Mouse (Mus musculus): ENCODE data around the gene Stk17b. TPM values are rescaled to one million over a fixed set of nuclear protein-coding genes. Genes with fewer than 3 reads are reported as not detected.
"Not testable (repeated sequence)": the region's sequence is repeated elsewhere in the genome, so short reads cannot be mapped to it uniquely, and the experiment has no call there.

Gene Stk17b
- polyA plus RNA-seq, 1 experiment from 2014 or later = 16.1 TPM

- no peak overlapping the region for H3K4me2 ChIP-seq (ENCODE audit: low read depth, low read length)
- H3K9ac ChIP-seq (ENCODE audit: low read length) = no peak overlapping the region
- no peak for ATAC-seq (ENCODE audit: low read depth)
- no peak overlapping the region for H3K4me3 ChIP-seq (ENCODE audit: low read length)
- no peaks in the 10 kb centered on the region; the same call in none of the 2 replicates for H3K36me3 ChIP-seq (ENCODE audit: control insufficient read depth, insufficient read depth, low read length)
- no peaks in the 10 kb centered on the region for H3K27me3 ChIP-seq (ENCODE audit: control insufficient read depth, insufficient read depth, low read depth, low read length)
- no peaks in the 10 kb centered on the region for H3K9me3 ChIP-seq (ENCODE audit: control insufficient read depth, low read length)
- WGBS = 65% methylated on average over 6 of the region's 6 CpGs
- H3K4me1 ChIP-seq (replicated peaks; ENCODE audit: control insufficient read depth, insufficient read depth, low read length) = no peaks in the 10 kb centered on the region
- H3K27ac ChIP-seq (ENCODE audit: low read length) = no peak overlapping the region
Observed at GRCm38 (mm10) chr1:53773994-53774393, 11.0 kb downstream of the Stk17b start.

- Histone ChIP-seq H3K27me3 (ENCODE audit: control insufficient read depth, insufficient read depth, low read depth, low read length) (no peaks in the 10 kb centered on the region), H3K36me3 (ENCODE audit: control insufficient read depth, insufficient read depth, low read length) (no peaks in the 10 kb centered on the region; the same call in none of the 2 replicates), H3K4me2 (ENCODE audit: low read depth, low read length) (no peak overlapping the region), H3K9me3 (ENCODE audit: control insufficient read depth, low read length) (no peaks in the 10 kb centered on the region), H3K4me3 (ENCODE audit: low read length) (no peak overlapping the region), H3K27ac (ENCODE audit: low read length) (no peak overlapping the region), H3K4me1 (replicated peaks; ENCODE audit: control insufficient read depth, insufficient read depth, low read length) (no peaks in the 10 kb centered on the region), H3K9ac (ENCODE audit: low read length) (no peak overlapping the region)
- WGBS = 91% methylated on average over 3 of the region's 3 CpGs
- ATAC-seq (ENCODE audit: low read depth) = no peak
Observed at GRCm38 (mm10) chr1:53772967-53773366, 12.1 kb downstream of the Stk17b start.

GRCm38 (mm10) chr1:53771476-53771875 is 13.5 kb downstream of the Stk17b start:
- Histone ChIP-seq H3K27ac (ENCODE audit: low read length) (no peak overlapping the region), H3K9ac (ENCODE audit: low read length) (no peak overlapping the region), H3K36me3 (ENCODE audit: control insufficient read depth, insufficient read depth, low read length) (no peaks in the 10 kb centered on the region; the same call in none of the 2 replicates), H3K9me3 (ENCODE audit: control insufficient read depth, low read length) (no peaks in the 10 kb centered on the region), H3K4me1 (replicated peaks; ENCODE audit: control insufficient read depth, insufficient read depth, low read length) (no peaks in the 10 kb centered on the region), H3K4me2 (ENCODE audit: low read depth, low read length) (no peak overlapping the region), H3K4me3 (ENCODE audit: low read length) (no peak overlapping the region), H3K27me3 (ENCODE audit: control insufficient read depth, insufficient read depth, low read depth, low read length) (no peaks in the 10 kb centered on the region)
- no peak for ATAC-seq (ENCODE audit: low read depth)
- 88% methylated on average over 6 of the region's 6 CpGs for WGBS

- no peaks in the 10 kb centered on the region for H3K27me3 ChIP-seq (ENCODE audit: control insufficient read depth, insufficient read depth, low read depth, low read length)
- no peak overlapping the region for H3K4me3 ChIP-seq (ENCODE audit: low read length)
- ATAC-seq (ENCODE audit: low read depth) = no peak
- no peaks in the 10 kb centered on the region for H3K9me3 ChIP-seq (ENCODE audit: control insufficient read depth, low read length)
- H3K9ac ChIP-seq (ENCODE audit: low read length) = no peak overlapping the region
- H3K36me3 ChIP-seq (ENCODE audit: control insufficient read depth, insufficient read depth, low read length) = no peaks in the 10 kb centered on the region; the same call in none of the 2 replicates
- no peaks in the 10 kb centered on the region for H3K4me1 ChIP-seq (replicated peaks; ENCODE audit: control insufficient read depth, insufficient read depth, low read length)
- 43% methylated on average over 2 of the region's 2 CpGs for WGBS
- H3K27ac ChIP-seq (ENCODE audit: low read length) = no peak overlapping the region
- H3K4me2 ChIP-seq (ENCODE audit: low read depth, low read length) = no peak overlapping the region
Observed at GRCm38 (mm10) chr1:53766112-53766511, 18.9 kb downstream of the Stk17b start.

- Histone ChIP-seq H3K36me3 (ENCODE audit: control insufficient read depth, insufficient read depth, low read length) (peaks cover 4% of the 10 kb centered on the region; the same call in 1 of the 2 replicates), H3K4me1 (replicated peaks; ENCODE audit: control insufficient read depth, insufficient read depth, low read length) (no peaks in the 10 kb centered on the region), H3K4me2 (ENCODE audit: low read depth, low read length) (no peak overlapping the region), H3K4me3 (ENCODE audit: low read length) (no peak overlapping the region), H3K27me3 (ENCODE audit: control insufficient read depth, insufficient read depth, low read depth, low read length) (no peaks in the 10 kb centered on the region), H3K27ac (ENCODE audit: low read length) (no peak overlapping the region), H3K9me3 (ENCODE audit: control insufficient read depth, low read length) (no peaks in the 10 kb centered on the region), H3K9ac (ENCODE audit: low read length) (no peak overlapping the region)
- ATAC-seq (ENCODE audit: low read depth) = no peak
- 80% methylated on average over 4 of the region's 4 CpGs for WGBS
Observed at GRCm38 (mm10) chr1:53757316-53757715, 27.7 kb downstream of the Stk17b start.

- not testable (repeated sequence) for H3K9me3 ChIP-seq (ENCODE audit: control insufficient read depth, low read length); H3K36me3 ChIP-seq (ENCODE audit: control insufficient read depth, insufficient read depth, low read length); ATAC-seq (ENCODE audit: low read depth); H3K4me3 ChIP-seq (ENCODE audit: low read length); H3K4me1 ChIP-seq (replicated peaks; ENCODE audit: control insufficient read depth, insufficient read depth, low read length); H3K9ac ChIP-seq (ENCODE audit: low read length); H3K4me2 ChIP-seq (ENCODE audit: low read depth, low read length); H3K27ac ChIP-seq (ENCODE audit: low read length); H3K27me3 ChIP-seq (ENCODE audit: control insufficient read depth, insufficient read depth, low read depth, low read length)
- 92% methylated on average over 2 of the region's 2 CpGs for WGBS
Observed at GRCm38 (mm10) chr1:53753501-53753900, 31.5 kb downstream of the Stk17b start.

- no peaks in the 10 kb centered on the region for H3K36me3 ChIP-seq (ENCODE audit: control insufficient read depth, insufficient read depth, low read length)
- H3K4me2 ChIP-seq (ENCODE audit: low read depth, low read length) = no peak overlapping the region
- no peak overlapping the region for H3K9ac ChIP-seq (ENCODE audit: low read length)
- no peak overlapping the region for H3K27ac ChIP-seq (ENCODE audit: low read length)
- WGBS = 77% methylated on average over 1 of the region's 1 CpGs
- no peaks in the 10 kb centered on the region for H3K9me3 ChIP-seq (ENCODE audit: control insufficient read depth, low read length)
- no peak for ATAC-seq (ENCODE audit: low read depth)
- H3K4me3 ChIP-seq (ENCODE audit: low read length) = no peak overlapping the region
- H3K4me1 ChIP-seq (replicated peaks; ENCODE audit: control insufficient read depth, insufficient read depth, low read length) = no peaks in the 10 kb centered on the region
- H3K27me3 ChIP-seq (ENCODE audit: control insufficient read depth, insufficient read depth, low read depth, low read length) = no peaks in the 10 kb centered on the region
Observed at GRCm38 (mm10) chr1:53751144-53751543, 33.9 kb downstream of the Stk17b start.

- 84% methylated on average over 7 of the region's 7 CpGs for WGBS
- not testable (repeated sequence) for ATAC-seq (ENCODE audit: low read depth); H3K27ac ChIP-seq (ENCODE audit: low read length); H3K27me3 ChIP-seq (ENCODE audit: control insufficient read depth, insufficient read depth, low read depth, low read length); H3K36me3 ChIP-seq (ENCODE audit: control insufficient read depth, insufficient read depth, low read length); H3K9ac ChIP-seq (ENCODE audit: low read length); H3K4me2 ChIP-seq (ENCODE audit: low read depth, low read length); H3K9me3 ChIP-seq (ENCODE audit: control insufficient read depth, low read length); H3K4me1 ChIP-seq (replicated peaks; ENCODE audit: control insufficient read depth, insufficient read depth, low read length); H3K4me3 ChIP-seq (ENCODE audit: low read length)
Observed at GRCm38 (mm10) chr1:53750697-53751096, 34.3 kb downstream of the Stk17b start.

- not testable (repeated sequence) for H3K4me1 ChIP-seq (replicated peaks; ENCODE audit: control insufficient read depth, insufficient read depth, low read length); ATAC-seq (ENCODE audit: low read depth); H3K36me3 ChIP-seq (ENCODE audit: control insufficient read depth, insufficient read depth, low read length); H3K27me3 ChIP-seq (ENCODE audit: control insufficient read depth, insufficient read depth, low read depth, low read length); H3K4me3 ChIP-seq (ENCODE audit: low read length); H3K9me3 ChIP-seq (ENCODE audit: control insufficient read depth, low read length); H3K27ac ChIP-seq (ENCODE audit: low read length); H3K4me2 ChIP-seq (ENCODE audit: low read depth, low read length); H3K9ac ChIP-seq (ENCODE audit: low read length)
- WGBS = 89% methylated on average over 1 of the region's 1 CpGs
Observed at GRCm38 (mm10) chr1:53749881-53750385, 35.1 kb downstream of the Stk17b start.

GRCm38 (mm10) chr1:53748571-53748970 is 36.5 kb downstream of the Stk17b start:
- Histone ChIP-seq H3K36me3 (ENCODE audit: control insufficient read depth, insufficient read depth, low read length) (no peaks in the 10 kb centered on the region), H3K9ac (ENCODE audit: low read length) (no peak overlapping the region), H3K27me3 (ENCODE audit: control insufficient read depth, insufficient read depth, low read depth, low read length) (no peaks in the 10 kb centered on the region), H3K9me3 (ENCODE audit: control insufficient read depth, low read length) (no peaks in the 10 kb centered on the region), H3K4me1 (replicated peaks; ENCODE audit: control insufficient read depth, insufficient read depth, low read length) (no peaks in the 10 kb centered on the region), H3K4me3 (ENCODE audit: low read length) (no peak overlapping the region), H3K27ac (ENCODE audit: low read length) (no peak overlapping the region), H3K4me2 (ENCODE audit: low read depth, low read length) (no peak overlapping the region)
- WGBS = 45% methylated on average over 9 of the region's 11 CpGs
- ATAC-seq (ENCODE audit: low read depth) = no peak

Measured in lung, embryonic 16.5 days (tissue).